Mouse (Mus musculus): Measurements from ENCODE around the gene Gda.
A peak's percentile ranks its signal among the peaks of the same experiment; 100 is the strongest.

Gene Gda

DNA sequence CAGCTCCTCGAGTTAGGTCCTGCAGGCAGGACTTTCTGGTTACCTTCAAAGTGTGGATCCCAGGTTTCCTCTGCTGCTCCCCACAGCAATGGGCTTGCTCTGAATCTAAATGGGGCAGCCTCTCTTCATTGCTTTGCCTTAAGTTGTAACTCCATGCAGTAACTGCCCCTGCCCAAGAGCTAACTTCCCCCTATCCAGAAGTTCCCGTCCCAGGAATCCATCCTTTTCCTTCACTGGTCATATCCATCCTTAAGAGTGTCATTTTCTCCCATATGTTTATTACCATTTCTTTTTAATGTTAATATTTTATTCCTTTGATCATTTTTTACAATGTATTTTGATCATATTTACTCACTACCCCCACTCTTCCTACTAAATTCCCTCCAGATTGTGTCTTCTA lies at the start of gene Gda:
TSS of gene Gda (minus strand) at position 101 of the 400 bp plus-strand sequence.
- no peak for DNase-seq (ENCODE audit: low read depth, low spot score)

GRCm38 (mm10) chr19:21520280-21520679 lies 47.0 kb upstream of the Gda start:
- no peak for DNase-seq (ENCODE audit: low read depth, low spot score)

DNA sequence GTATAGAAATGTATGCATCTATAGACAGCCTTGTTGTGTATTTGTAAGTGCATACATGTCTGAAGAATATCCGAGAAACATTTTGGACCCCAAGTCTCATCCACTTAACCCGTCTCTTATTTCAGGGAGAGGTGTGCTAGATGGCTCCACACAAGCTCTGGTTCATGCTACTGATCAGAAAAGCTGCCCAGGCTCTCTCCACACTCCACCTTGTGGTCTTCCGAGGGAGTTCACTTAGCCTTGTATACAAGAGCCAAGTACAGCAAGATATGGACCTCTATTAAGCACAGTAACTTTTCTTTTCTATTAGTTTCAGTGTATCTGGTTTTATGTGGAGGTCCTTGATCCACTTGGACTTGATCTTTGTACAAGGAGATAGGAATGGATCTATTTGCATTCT lies 36.9 kb upstream of the Gda start:
- no peak for DNase-seq (ENCODE audit: low read depth, low spot score)

DNA sequence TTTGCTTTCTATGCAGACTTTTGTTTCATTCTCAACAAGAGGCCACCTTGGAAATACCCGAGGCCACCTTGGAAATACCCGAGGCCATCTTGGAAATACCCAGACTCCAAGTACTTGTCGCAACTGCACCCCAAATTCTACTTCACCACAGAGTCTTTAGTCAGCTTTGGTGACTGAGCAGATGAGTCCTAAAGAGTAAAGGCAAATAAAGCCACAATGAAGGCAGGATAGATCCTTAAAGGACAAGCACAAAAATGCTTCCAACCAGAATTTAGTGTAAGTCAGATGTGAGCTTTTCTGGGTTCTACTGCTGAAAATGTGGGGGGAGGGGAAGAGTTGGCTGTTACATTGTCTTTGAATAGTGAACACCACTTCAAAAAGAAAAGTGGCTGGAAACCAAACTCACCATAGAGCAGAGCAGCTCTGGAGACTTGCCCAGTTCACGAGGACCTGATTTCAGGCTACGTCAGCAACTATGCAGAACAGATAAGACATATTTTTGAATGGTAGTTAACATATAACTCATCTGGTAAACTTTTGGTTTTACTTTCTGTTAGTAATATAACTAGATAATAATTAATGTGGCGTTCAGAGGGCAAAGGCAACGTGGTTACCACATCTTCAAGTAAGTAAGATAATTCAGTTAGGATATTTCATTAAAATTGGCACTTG lies 34.5 kb upstream of the Gda start:
- DNase-seq (ENCODE audit: low read depth, low spot score), result no peak

- DNase-seq (ENCODE audit: low read depth, low spot score), result no peak
Observed at GRCm38 (mm10) chr19:21507133-21507532, 33.9 kb upstream of the Gda start.

DNA sequence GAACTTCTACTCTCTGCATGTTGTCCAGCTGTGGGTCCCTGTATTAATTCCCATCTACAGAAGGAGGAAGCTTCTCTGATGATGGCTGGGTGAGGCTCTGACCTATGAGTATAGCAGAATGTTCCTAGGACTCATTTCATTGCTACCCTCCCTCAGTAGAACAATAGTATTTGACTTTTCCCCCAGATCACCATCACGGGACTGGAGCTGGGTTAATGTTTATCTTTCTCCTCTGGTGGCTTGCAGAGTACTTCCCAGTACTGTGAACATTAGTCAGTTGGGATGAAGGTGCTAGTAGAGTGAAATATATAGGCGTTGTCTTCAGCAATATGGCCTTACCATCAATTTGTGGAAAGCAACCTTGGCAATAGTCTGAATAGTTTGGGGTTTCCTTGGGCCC lies 31.5 kb upstream of the Gda start:
- no peak for DNase-seq (ENCODE audit: low read depth, low spot score)

GRCm38 (mm10) chr19:21499394-21499983 lies 26.2 kb upstream of the Gda start:
- no peak for DNase-seq (ENCODE audit: low read depth, low spot score)

DNA sequence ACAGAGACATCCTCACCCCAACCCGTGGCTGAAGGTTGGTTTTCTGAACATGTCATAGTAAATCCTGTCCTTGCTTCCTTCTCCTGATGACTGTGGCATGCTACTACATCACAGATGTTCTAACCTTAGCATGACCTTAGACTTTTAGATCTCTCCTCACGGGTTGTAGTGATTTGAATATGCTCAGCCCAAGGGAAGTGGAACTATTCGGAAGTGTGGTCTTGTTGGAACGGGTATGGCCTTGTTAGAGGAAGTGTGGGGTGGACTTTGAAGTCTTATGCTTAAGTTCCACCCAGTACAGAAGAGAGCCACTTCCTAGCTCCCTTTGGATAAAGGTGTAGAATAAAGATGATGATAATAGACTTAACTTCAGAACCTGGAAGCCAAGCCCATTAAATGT lies 22.6 kb upstream of the Gda start:
- no peak for DNase-seq (ENCODE audit: low read depth, low spot score)

DNA sequence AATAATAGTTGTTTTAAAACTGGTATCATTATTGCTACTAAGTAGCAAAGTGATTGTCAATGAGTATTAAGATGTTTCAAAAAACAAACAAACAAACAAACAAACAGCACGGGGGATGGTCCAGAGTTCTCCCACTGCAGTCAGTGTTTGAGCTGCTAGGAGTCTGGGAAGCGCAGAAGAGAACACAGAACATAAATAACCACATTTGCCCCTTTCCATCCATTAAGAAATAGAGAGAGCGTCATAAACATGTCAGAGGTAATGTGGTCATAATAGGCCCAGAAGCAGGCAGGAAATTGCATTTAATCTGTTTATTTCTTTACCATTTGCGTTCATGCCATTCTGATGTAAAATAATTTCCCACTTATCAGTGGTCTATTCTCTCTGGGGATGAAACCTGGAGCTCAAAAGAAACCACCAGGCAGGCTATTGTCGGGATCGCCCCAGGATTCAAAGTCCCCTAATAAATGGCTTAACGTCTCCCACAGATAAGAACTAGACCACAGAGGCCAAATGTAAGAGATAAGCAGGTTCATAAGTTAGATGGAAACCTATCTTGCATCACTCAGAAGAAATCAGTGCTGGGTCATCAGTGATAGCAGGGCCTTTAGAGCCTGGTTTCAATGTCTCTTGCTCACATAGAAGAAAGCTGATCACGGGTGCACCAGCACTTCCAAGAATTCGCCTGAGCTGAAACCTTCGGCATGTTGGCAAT lies 20.7 kb upstream of the Gda start:
- no peak for DNase-seq (ENCODE audit: low read depth, low spot score)

DNA sequence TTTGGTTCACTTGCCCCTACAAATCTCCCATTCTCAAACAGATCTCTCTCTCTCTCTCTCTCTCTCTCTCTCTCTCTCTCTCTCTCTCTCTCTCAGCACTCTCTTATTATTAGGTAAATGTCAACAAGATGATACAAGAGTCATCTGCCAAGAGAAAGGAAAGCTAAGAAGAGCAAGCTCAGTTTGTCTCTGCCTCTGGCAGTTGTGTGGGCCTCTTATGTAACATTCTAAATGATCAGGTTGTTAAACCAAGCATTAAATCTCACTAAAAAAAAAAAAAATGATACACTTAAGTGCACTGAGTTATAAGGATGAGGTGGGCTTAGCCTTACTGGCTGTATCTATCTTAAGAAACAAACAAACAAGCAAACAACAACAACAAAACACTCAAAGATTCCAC lies 18.1 kb upstream of the Gda start:
- DNase-seq (ENCODE audit: low read depth, low spot score), result no peak

- no peak for DNase-seq (ENCODE audit: low read depth, low spot score)
Observed at GRCm38 (mm10) chr19:21487124-21487944, 14.1 kb upstream of the Gda start.

DNA sequence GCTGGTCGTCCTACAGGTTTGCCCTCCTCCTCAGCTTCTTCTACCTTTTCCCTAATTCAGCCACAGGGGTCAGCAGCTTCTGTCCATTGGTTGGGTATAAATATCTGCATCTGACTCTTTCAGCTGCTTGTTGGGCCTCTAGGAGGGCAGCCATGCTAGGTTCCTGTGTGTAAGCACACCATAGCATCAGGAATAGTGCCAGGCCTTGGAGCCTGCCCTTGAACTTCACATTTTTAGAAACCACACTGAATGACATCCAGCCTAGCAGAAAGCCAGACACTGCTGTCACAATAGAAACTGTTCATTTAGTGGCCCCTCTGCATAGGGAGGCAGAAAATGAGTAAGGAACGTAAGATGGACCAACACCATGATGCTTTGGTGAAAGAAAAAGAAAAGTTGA lies 8.9 kb upstream of the Gda start:
- no peak for DNase-seq (ENCODE audit: low read depth, low spot score)

- no peak for DNase-seq (ENCODE audit: low read depth, low spot score)
Observed at GRCm38 (mm10) chr19:21481031-21481430, 7.8 kb upstream of the Gda start.

DNA sequence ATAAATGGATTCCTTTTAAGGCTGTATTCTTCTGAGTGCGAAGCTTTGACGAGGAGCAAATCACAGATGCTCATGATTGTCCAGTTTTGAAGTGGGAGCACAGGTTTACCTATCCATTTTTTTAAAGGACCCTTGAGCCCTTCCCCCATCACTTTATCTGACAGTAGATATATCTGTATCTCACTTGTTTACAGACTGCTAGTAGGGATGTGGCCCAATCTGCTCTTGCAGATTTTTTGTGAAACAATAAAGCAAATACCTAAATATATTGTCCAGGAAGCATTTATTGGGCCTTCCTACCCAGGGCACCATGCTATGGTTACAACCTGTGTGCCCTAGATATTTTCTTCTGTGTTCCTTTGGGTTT lies 6.8 kb upstream of the Gda start:
- DNase-seq (ENCODE audit: low read depth, low spot score), result no peak

DNA sequence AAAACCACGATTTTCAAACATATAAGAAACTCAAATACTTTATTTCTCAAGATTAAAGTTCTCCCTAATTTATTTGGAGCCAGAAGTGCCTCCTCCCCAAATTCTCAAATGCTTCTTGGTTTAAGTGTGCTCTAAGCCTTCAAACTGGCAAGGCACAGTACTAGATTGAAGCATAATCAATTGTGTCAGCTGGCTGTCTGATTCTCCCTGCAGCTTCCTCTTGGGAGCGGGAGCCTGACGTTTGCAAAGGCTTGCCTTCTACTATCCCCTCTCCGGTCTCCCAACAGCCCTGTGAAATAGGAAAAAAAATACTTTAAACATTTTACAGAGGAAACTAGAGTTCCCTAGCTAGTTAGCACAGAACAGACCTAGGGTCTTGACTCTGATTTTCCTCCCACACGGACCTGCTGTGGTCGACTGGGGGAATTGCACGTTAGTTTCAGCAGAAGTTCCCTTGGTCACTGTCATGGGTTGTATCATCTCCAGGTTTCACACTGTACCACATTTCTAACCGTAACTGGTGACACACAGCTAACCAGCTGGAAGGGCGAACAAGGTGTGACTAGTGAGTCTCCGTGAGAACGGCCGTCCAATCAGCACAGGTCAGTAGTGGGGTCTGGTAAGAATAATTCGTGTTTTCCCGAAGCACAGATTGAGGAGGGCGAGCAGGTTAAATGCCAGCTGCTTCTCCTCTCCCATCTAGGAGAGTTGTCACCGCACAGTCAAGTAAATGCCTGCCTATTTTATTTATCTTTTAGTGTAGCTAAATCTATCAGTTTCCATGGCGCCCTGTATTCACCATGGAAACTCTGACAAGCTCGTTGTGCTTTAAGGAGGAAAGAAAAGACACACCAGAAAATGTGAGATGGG lies 6.2 kb upstream of the Gda start:
- DNase-seq (ENCODE audit: low read depth, low spot score), result peak; percentile 68

DNA sequence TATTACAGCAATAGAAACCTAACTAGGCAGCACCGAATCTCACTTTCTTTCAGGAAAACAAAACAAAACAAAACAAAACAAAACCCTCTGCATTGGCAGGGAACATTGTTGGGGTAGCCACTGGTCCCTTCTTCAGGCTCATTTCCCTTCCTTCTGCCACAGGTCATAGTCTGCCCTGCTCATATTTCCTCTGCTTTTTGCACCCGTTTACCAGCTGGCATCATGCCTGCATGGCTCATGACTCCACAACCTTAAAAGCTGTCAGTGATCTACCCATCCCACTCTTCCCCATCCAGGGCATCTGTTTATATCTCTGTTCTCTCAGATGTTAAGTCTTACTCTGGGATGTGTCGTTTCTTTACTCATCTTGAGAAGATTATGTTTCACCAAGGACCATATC lies 5.3 kb upstream of the Gda start:
- no peak for DNase-seq (ENCODE audit: low read depth, low spot score)

GRCm38 (mm10) chr19:21477780-21478179 lies 4.5 kb upstream of the Gda start:
- peak; percentile 73 for DNase-seq (ENCODE audit: low read depth, low spot score)

DNA sequence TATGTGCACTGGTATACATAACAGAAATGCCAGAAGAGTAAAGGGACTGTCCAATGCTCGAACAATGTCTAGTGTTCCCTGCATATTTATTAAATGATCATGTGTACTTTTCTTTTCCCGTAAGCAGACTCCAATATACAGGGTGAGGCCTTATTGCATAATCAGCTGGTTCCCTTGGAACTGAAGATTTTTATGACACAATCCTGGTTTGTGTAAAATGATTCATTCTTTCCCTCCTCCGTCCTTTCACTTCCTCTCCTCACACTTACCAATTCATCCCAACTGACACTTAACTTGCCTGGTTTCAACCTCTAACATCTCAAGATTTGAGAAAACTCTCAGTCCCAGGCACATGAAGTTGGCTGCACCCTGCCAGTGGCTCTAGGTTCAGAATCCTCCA lies 3.5 kb upstream of the Gda start:
- no peak for DNase-seq (ENCODE audit: low read depth, low spot score)

DNA sequence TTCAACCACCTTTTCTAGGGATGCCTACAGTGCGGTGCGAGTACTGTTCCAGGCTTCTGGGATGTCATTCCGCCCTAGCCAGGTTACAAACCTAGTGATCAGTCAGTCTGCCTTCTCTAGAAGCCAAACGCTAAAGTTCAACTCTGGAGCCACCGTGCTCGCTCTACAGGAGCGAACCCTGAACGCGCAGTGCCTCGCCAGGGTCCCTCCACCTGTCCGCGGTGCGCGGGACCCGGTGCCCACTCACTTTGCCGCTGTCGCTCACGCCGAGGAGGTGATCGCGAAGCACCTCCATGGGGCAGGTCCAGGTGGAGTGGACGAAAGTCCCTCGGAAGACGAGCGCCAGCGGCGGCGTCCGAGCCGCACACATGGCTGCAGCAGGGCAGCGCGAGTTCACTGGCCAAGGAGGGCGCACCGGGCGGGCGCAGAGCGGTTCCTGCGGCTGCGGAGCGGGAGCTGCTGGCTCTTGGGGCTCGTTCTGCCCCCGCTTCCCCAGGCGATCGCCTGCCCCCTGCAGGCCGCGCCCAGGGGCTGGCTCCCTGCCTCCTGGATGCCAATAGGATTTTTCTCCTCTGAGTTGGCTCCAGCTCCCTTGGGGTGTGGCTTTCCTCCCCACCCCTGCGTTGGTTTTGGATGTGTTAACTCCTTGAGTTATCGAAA lies 994 bp downstream of the Gda start:
- DNase-seq (ENCODE audit: low read depth, low spot score), result peak; percentile 78

- DNase-seq (ENCODE audit: low read depth, low spot score), result no peak
Observed at GRCm38 (mm10) chr19:21461221-21461960, 11.9 kb downstream of the Gda start.

Data from telencephalon, adult 2 months (tissue).